Comparison of ENCODE assay signal across 9 mouse cellular contexts in genomic region chr4:129441145-129441544, GRCm38 (mm10). TPM values are rescaled to one million over a fixed set of nuclear protein-coding genes. Genes with fewer than 3 reads are reported as not detected.
DNase-seq lines count a peak whose midpoint lies in the region; ATAC-seq and TF ChIP-seq lines count a peak whose summit lies in the region.
"Had no signal": no experiment of that assay in that cellular context is flagged by ENCODE, and none has a peak within 500 bp of the region (broad histone marks: within the 10 kb centered on the region; RNA-seq: fewer than 3 reads in every experiment).

No protein-coding gene starts in this region.

- H3K9me3 ChIP-seq in hindbrain, embryonic 14.5 days (ENCODE audit: control insufficient read depth, low read length) = no peaks in the 10 kb centered on the region
- H3K9me3 ChIP-seq in limb, embryonic 12.5 days = no peaks in the 10 kb centered on the region

- no peak for ATAC-seq in hindbrain, embryonic 14.5 days (ENCODE audit: low FRiP score)
- ATAC-seq in limb, embryonic 12.5 days (ENCODE audit: insufficient number of reproducible peaks, insufficient read depth, low FRiP score, low TSS enrichment, low read depth) = no peak
- no peak for ATAC-seq in granulocyte monocyte progenitor cell, adult 5-6 weeks (replicated peaks; ENCODE audit: poor library complexity, severe bottlenecking)

- peak; percentile 17 for DNase-seq in thymus, postnatal 0 days (ENCODE audit: low spot score)
- DNase-seq in thymus, adult 2 months = no peak
- no peak for DNase-seq in hindbrain, embryonic 14.5 days (ENCODE audit: low spot score)
- DNase-seq in right cerebral cortex, postnatal 14 days = no peak
- no peak for DNase-seq in cerebellum, adult 11 months
- DNase-seq: gastrocnemius, postnatal 36 days had no signal

- no peak overlapping the region for H3K27ac ChIP-seq in thymus, adult 2 months (ENCODE audit: control insufficient read depth, insufficient read depth, low read length)
- no peak overlapping the region for H3K27ac ChIP-seq in hindbrain, embryonic 14.5 days
- no peak overlapping the region for H3K27ac ChIP-seq in limb, embryonic 12.5 days

- H3K9ac ChIP-seq in hindbrain, embryonic 14.5 days = no peak overlapping the region
- H3K9ac ChIP-seq in limb, embryonic 12.5 days (replicated peaks) = no peak overlapping the region

- no peak for TF ChIP-seq CTCF in thymus, adult 2 months (IDR thresholded peaks at IDR 0.05; ENCODE audit: borderline replicate concordance, control insufficient read depth, extremely low read depth, insufficient read depth, low read length, poor library complexity)

- H3K4me1 ChIP-seq in thymus, adult 2 months (replicated peaks; ENCODE audit: control insufficient read depth, insufficient read depth, low read length) = peaks cover 20% of the 10 kb centered on the region
- H3K4me1 ChIP-seq in hindbrain, embryonic 14.5 days (replicated peaks; ENCODE audit: control insufficient read depth, insufficient read depth, low read length) = peaks cover 13% of the 10 kb centered on the region; the same call in 1 of the 2 replicates
- H3K4me1 ChIP-seq in limb, embryonic 12.5 days (replicated peaks) = peaks cover 4% of the 10 kb centered on the region

- no peak for TF ChIP-seq POLR2A in thymus, adult 2 months (IDR thresholded peaks at IDR 0.05; ENCODE audit: control insufficient read depth, extremely low read depth, insufficient read depth, low read length, poor library complexity)

- 35% methylated on average over 6 of the region's 6 CpGs for WGBS in thymus, adult 2 months
- 39% methylated on average over 6 of the region's 6 CpGs for WGBS in hindbrain, embryonic 14.5 days
- 28% methylated on average over 6 of the region's 6 CpGs for WGBS in limb, embryonic 12.5 days

- H3K27me3 ChIP-seq in thymus, adult 2 months (ENCODE audit: control insufficient read depth, insufficient read depth, low read length) = no peaks in the 10 kb centered on the region; the same call in 1 of the 2 replicates
- peaks cover 23% of the 10 kb centered on the region for H3K27me3 ChIP-seq in hindbrain, embryonic 14.5 days (ENCODE audit: control insufficient read depth, insufficient read depth, low read length)
- peaks cover 55% of the 10 kb centered on the region for H3K27me3 ChIP-seq in limb, embryonic 12.5 days

- no peak overlapping the region for H3K4me3 ChIP-seq in thymus, adult 2 months (ENCODE audit: control insufficient read depth, insufficient read depth, low read length)
- H3K4me3 ChIP-seq in hindbrain, embryonic 14.5 days (replicated peaks; ENCODE audit: low read length) = no peak overlapping the region
- H3K4me3 ChIP-seq in limb, embryonic 12.5 days (replicated peaks) = peak overlapping the region; percentile 44; the same call in 1 of the 2 replicates

- H3K4me2 ChIP-seq in hindbrain, embryonic 14.5 days (replicated peaks) = peak overlapping the region; percentile 67
- H3K4me2 ChIP-seq in limb, embryonic 12.5 days = peak overlapping the region; percentile 63

- no peaks in the 10 kb centered on the region for H3K36me3 ChIP-seq in thymus, adult 2 months (ENCODE audit: control insufficient read depth, insufficient read depth, low read length)
- no peaks in the 10 kb centered on the region for H3K36me3 ChIP-seq in hindbrain, embryonic 14.5 days (replicated peaks; ENCODE audit: control insufficient read depth, insufficient read depth)
- no peaks in the 10 kb centered on the region for H3K36me3 ChIP-seq in limb, embryonic 12.5 days

RNA-seq across cellular contexts. Expression of gene Zbtb8b, which starts 0.5 kb away (rescaled TPM):
- polyA plus RNA-seq in thymus, postnatal 0 days (2015; fragmentation: Nextera tagmentation; extraction: Ambion mirVana) = 1.7 and 1.8 TPM in 2 replicates
- 0.20 and 0.36 TPM in 2 replicates for polyA plus RNA-seq in thymus, adult 2 months (2012; rRNA removed)
- 15.0 and 17.6 TPM in 2 replicates for polyA plus RNA-seq in hindbrain, embryonic 14.5 days (2014; fragmentation: Nextera tagmentation; extraction: Ambion mirVana)
- 1.2 and 1.4 TPM in 2 replicates for polyA plus RNA-seq in limb, embryonic 12.5 days (2016; fragmentation: Nextera tagmentation; extraction: Ambion mirVana)
- total RNA-seq in granulocyte monocyte progenitor cell, adult 5-6 weeks (2014; fragmentation: Nextera tagmentation) = not detected in 2 replicates
- not detected in 2 replicates for total RNA-seq in granulocyte monocyte progenitor cell, adult 5-6 weeks (2017)
- total RNA-seq: gastrocnemius, postnatal 36 days; liver, adult 2 months had no signal
- polyA plus RNA-seq: liver, adult 2 months had no signal

RNA-seq across cellular contexts. Expression of gene Bsdc1, which starts 20.2 kb away (rescaled TPM):
- polyA plus RNA-seq in thymus, postnatal 0 days (2015; fragmentation: Nextera tagmentation; extraction: Ambion mirVana) = 18.4 and 19.1 TPM in 2 replicates
- polyA plus RNA-seq in thymus, adult 2 months (2012; rRNA removed) = 21.5 and 27.1 TPM in 2 replicates
- polyA plus RNA-seq in hindbrain, embryonic 14.5 days (2014; fragmentation: Nextera tagmentation; extraction: Ambion mirVana) = 29.5 and 33.8 TPM in 2 replicates
- polyA plus RNA-seq in limb, embryonic 12.5 days (2016; fragmentation: Nextera tagmentation; extraction: Ambion mirVana) = 24.6 and 24.9 TPM in 2 replicates
- 14.7 and 32.8 TPM in 2 replicates for total RNA-seq in granulocyte monocyte progenitor cell, adult 5-6 weeks (2014; fragmentation: Nextera tagmentation)
- total RNA-seq in granulocyte monocyte progenitor cell, adult 5-6 weeks (2017) = 17.9 and 23.1 TPM in 2 replicates

RNA-seq across cellular contexts. Expression of gene Tssk3, which starts 49.7 kb away (rescaled TPM):
- polyA plus RNA-seq in thymus, postnatal 0 days (2015; fragmentation: Nextera tagmentation; extraction: Ambion mirVana) = 0.09 TPM in 1 of 2 replicates, not detected in the other
- not detected in 2 replicates for polyA plus RNA-seq in thymus, adult 2 months (2012; rRNA removed)
- 0.16 and 0.46 TPM in 2 replicates for polyA plus RNA-seq in hindbrain, embryonic 14.5 days (2014; fragmentation: Nextera tagmentation; extraction: Ambion mirVana)
- not detected in 2 replicates for polyA plus RNA-seq in limb, embryonic 12.5 days (2016; fragmentation: Nextera tagmentation; extraction: Ambion mirVana)
- not detected in 2 replicates for total RNA-seq in granulocyte monocyte progenitor cell, adult 5-6 weeks (2014; fragmentation: Nextera tagmentation)
- total RNA-seq in granulocyte monocyte progenitor cell, adult 5-6 weeks (2017) = not detected in 2 replicates
- total RNA-seq: gastrocnemius, postnatal 36 days; liver, adult 2 months had no signal
- polyA plus RNA-seq: liver, adult 2 months had no signal

RNA-seq across cellular contexts. Expression of gene Fam229a, which starts 49.8 kb away (rescaled TPM):
- polyA plus RNA-seq in thymus, postnatal 0 days (2015; fragmentation: Nextera tagmentation; extraction: Ambion mirVana) = 0.62 TPM in 1 of 2 replicates, not detected in the other
- 0.92 and 1.1 TPM in 2 replicates for polyA plus RNA-seq in thymus, adult 2 months (2012; rRNA removed)
- polyA plus RNA-seq in hindbrain, embryonic 14.5 days (2014; fragmentation: Nextera tagmentation; extraction: Ambion mirVana) = 0.55 and 0.78 TPM in 2 replicates
- polyA plus RNA-seq in limb, embryonic 12.5 days (2016; fragmentation: Nextera tagmentation; extraction: Ambion mirVana) = not detected in 2 replicates
- not detected in 2 replicates for total RNA-seq in granulocyte monocyte progenitor cell, adult 5-6 weeks (2014; fragmentation: Nextera tagmentation)
- not detected in 2 replicates for total RNA-seq in granulocyte monocyte progenitor cell, adult 5-6 weeks (2017)
- total RNA-seq: gastrocnemius, postnatal 36 days; liver, adult 2 months had no signal
